Mouse (Mus musculus) ES-E14 (cell line): ENCODE data around the gene Lpgat1. TPM values are rescaled to one million over a fixed set of nuclear protein-coding genes. Genes with fewer than 3 reads are reported as not detected.

Experiments used
- DNase-seq: peaks from one replicate; pipeline ENCODE4 v3.0.0-alpha.2; 2013; ENCODE audit warnings: low read depth, low spot score
- H3K27ac ChIP-seq: 2 replicates; pipeline ENCODE4 v1.5.1; 2012; ENCODE audit warnings: low read depth, mild to moderate bottlenecking, low read length, moderate library complexity, mixed read lengths; ENCODE audit not compliant: poor library complexity, insufficient read depth, severe bottlenecking
- H3K36me3 ChIP-seq: 2 replicates; pipeline ENCODE4 v1.6.1; 2012; ENCODE audit warnings: mild to moderate bottlenecking, low read length, moderate library complexity, mixed read lengths; ENCODE audit not compliant: control insufficient read depth, poor library complexity, insufficient read depth, severe bottlenecking
- H3K4me1 ChIP-seq, 2 experiments: fragments of 150-350 bp in 1 of 2; sonication (generic) in 1 of 2; 2 replicates each; pipeline ENCODE4 v1.6.1; 2012; ENCODE audit warnings: low read length in 2 of 2, mild to moderate bottlenecking in 1 of 2, mixed read lengths in 1 of 2; ENCODE audit not compliant: control insufficient read depth in 2 of 2, insufficient read depth in 2 of 2, poor library complexity in 1 of 2
- H3K4me3 ChIP-seq, 2 experiments: fragments of 150-350 bp in 1 of 2; sonication (generic) in 1 of 2; 2 replicates each; pipeline ENCODE4 v1.5.1; 2012; ENCODE audit warnings: low read length in 2 of 2, low read depth in 1 of 2, mild to moderate bottlenecking in 1 of 2, mixed read lengths in 1 of 2; ENCODE audit not compliant: insufficient read depth in 1 of 2, poor library complexity in 1 of 2, severe bottlenecking in 1 of 2
- H3K9ac ChIP-seq: 2 replicates; pipeline ENCODE4 v1.6.1; 2012; ENCODE audit warnings: low read depth, mild to moderate bottlenecking, low read length, mixed read lengths; ENCODE audit not compliant: poor library complexity, insufficient read depth, severe bottlenecking
- H3K9me3 ChIP-seq: fragments of 150-350 bp; sonication (generic); 2 replicates; pipeline ENCODE4 v1.6.1; 2012; ENCODE audit warnings: low read depth, mild to moderate bottlenecking, low read length; ENCODE audit not compliant: control insufficient read depth, insufficient read depth
- CHD2 ChIP-seq: IDR thresholded peaks from 2 replicates; pipeline ENCODE4 v1.6.1; 2014; ENCODE audit warnings: mild to moderate bottlenecking, low read depth, low read length, inconsistent platforms
- HCFC1 ChIP-seq: IDR thresholded peaks from 2 replicates; pipeline ENCODE4 v1.6.1; 2012; ENCODE audit warnings: low read length, inconsistent platforms, borderline replicate concordance; ENCODE audit not compliant: insufficient read depth
- MAFK ChIP-seq: IDR thresholded peaks from 2 replicates; pipeline ENCODE4 v1.6.1; 2014; ENCODE audit warnings: mild to moderate bottlenecking, low read depth, low read length, inconsistent platforms; ENCODE audit not compliant: insufficient read depth
- ZC3H11A ChIP-seq: IDR thresholded peaks from 2 replicates; pipeline ENCODE4 v1.6.1; 2012; ENCODE audit warnings: low read depth, mild to moderate bottlenecking, inconsistent platforms, low read length, borderline replicate concordance
- ZNF384 ChIP-seq: IDR thresholded peaks from 2 replicates; pipeline ENCODE4 v1.6.1; 2012; ENCODE audit warnings: low read depth, low read length, inconsistent platforms
- in situ Hi-C, 2 experiments: fragments of 600-800 bp; cut with MboI; formaldehyde crosslinking; loops; one replicate each; pipeline ENCODE4 v1.15.1; 2025; ENCODE audit warnings: low sequenced_read_pairs in 2 of 2, inconsistent platforms in 1 of 2; ENCODE audit not compliant: unreplicated experiment in 2 of 2
- total RNA-seq: library from RNA; depleted of rRNA; stranded (reverse); fragments of 300-350 nt; gene quantifications from 2 replicates; pipeline ENCODE4 v1.2.3, GENCODE M21; 2012

The Lpgat1 gene
- total RNA-seq, 1 experiment, result 20.7 TPM

GRCm38 (mm10) chr1:191736425-191736824 is 18.8 kb downstream of the Lpgat1 start:
- TF ChIP-seq HCFC1, result no peak
- TF ChIP-seq ZNF384, result no peak
- no peak for TF ChIP-seq CHD2
- no peak for TF ChIP-seq ZC3H11A
- no peak for TF ChIP-seq MAFK
- H3K4me3 ChIP-seq, result no peak overlapping the region
- no peak overlapping the region for H3K9ac ChIP-seq
- DNase-seq, result no peak
- peaks cover 2% of the 10 kb centered on the region in 2 experiments; a peak in 1 of 4 replicates for H3K4me1 ChIP-seq
- H3K9me3 ChIP-seq, result no peaks in the 10 kb centered on the region
- in situ Hi-C loops, result no loop called here
- H3K27ac ChIP-seq, result no peak overlapping the region
- no peaks in the 10 kb centered on the region for H3K36me3 ChIP-seq

DNA sequence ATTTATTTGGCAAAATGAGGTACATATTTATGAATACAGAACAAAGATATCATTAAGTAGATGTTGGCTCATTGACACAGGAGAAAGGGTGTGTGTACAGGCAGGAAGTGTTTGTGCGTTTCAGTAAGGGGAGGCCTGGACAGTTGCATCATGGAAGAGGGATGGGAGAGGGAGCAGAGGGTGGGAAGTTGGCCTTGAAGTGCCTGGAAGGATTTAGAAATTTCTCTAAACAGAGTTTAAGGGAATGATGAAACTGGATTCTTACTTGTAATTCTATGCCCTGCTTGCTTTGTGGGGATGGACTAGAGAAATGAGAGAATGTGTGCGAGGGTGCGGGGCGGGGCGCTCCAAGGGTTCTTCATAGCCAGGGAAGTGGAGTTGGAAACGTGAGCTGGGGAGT is 20.2 kb downstream of the Lpgat1 start:
- no peak overlapping the region for H3K27ac ChIP-seq
- no peaks in the 10 kb centered on the region for H3K9me3 ChIP-seq
- H3K4me1 ChIP-seq, result peaks cover 2% of the 10 kb centered on the region in 2 experiments; a peak in 1 of 4 replicates
- H3K4me3 ChIP-seq, result no peak overlapping the region
- H3K36me3 ChIP-seq, result no peaks in the 10 kb centered on the region
- no peak overlapping the region for H3K9ac ChIP-seq
- DNase-seq, result no peak
- in situ Hi-C loops, result no loop called here
- TF ChIP-seq CHD2, result no peak
- TF ChIP-seq MAFK, result no peak
- no peak for TF ChIP-seq ZNF384
- TF ChIP-seq ZC3H11A, result no peak

DNA sequence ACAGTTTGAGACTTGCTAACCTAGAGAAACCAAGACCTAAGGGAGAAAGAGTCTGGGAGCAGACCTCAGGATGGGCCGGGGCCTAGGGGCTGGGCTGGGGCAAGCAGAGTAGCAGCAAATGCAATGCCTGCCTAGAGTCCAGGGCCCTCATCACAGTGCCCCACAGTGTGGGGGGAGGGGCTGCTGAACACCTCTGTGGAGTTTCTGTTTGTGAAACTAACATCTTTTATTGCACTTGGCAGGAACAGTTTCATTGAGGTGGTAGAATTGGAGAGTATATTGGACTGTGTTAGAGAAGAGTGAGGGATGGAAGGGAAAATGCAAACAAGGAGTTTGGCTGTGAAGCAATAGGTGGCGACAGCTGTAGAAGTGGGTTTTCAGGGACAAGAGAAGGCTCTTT is 21.1 kb downstream of the Lpgat1 start:
- in situ Hi-C loops, result no loop called here
- no peak for TF ChIP-seq ZNF384
- TF ChIP-seq HCFC1, result no peak
- no peak for TF ChIP-seq ZC3H11A
- no peak for TF ChIP-seq MAFK
- no peak for TF ChIP-seq CHD2

DNA sequence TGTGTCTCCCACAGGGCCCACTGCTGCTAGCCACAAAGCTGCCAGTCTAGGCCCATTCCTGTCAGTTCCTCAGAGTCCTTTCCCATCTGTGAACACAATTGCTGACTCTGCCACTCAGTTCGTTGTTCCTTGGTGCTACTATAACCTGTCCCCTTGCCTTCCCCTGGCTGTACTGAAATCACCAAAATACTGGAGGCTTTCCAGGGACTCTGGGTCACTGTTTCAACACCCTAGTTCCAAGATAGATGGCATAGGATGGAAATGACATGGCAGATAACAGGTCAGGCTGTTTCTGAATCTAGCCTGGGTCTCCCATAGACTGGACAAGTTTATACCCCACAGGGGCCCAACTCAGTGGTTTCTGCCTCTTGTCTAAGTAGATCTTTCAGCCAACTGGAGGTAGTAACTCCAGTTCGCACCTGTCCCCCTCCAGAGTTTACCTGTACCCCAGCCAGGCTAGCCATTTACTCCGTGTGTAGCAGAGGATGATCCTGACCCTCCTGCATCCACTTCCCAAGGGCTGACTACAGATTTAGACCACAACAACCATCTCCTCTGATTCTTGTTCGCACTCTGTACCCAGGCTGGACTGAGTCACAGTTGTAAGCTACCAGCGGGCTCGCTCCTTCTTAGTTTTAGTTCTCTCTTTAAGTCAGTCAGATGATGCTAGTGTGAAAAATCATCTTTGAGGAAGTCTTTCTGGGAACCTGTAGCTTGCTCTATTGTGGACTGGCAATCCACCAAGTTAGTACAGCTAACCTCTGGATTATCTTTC is 23.1 kb downstream of the Lpgat1 start:
- Histone ChIP-seq H3K9ac (no peak overlapping the region), H3K36me3 (no peaks in the 10 kb centered on the region; the same call in 1 of the 2 replicates), H3K4me1 (peaks cover 2% of the 10 kb centered on the region in 2 experiments; a peak in 1 of 4 replicates), H3K27ac (no peak overlapping the region), H3K9me3 (no peaks in the 10 kb centered on the region), H3K4me3 (no peak overlapping the region)
- no peak for DNase-seq
- in situ Hi-C loops, result no loop called here
- no peak for TF ChIP-seq CHD2
- TF ChIP-seq ZNF384, result no peak
- TF ChIP-seq HCFC1, result no peak
- no peak for TF ChIP-seq ZC3H11A
- TF ChIP-seq MAFK, result no peak

More for the DNA sequence above, 21.1 kb downstream of the Lpgat1 start:
- no peak for DNase-seq
- no peak overlapping the region for H3K9ac ChIP-seq
- no peaks in the 10 kb centered on the region for H3K9me3 ChIP-seq
- no peaks in the 10 kb centered on the region for H3K36me3 ChIP-seq
- no peak overlapping the region for H3K4me3 ChIP-seq
- no peak overlapping the region for H3K27ac ChIP-seq
- H3K4me1 ChIP-seq, result peaks cover 2% of the 10 kb centered on the region in 2 experiments; a peak in 1 of 4 replicates
